Comparison of ENCODE assay signal across 7 mouse cellular contexts in the genomic region with DNA sequence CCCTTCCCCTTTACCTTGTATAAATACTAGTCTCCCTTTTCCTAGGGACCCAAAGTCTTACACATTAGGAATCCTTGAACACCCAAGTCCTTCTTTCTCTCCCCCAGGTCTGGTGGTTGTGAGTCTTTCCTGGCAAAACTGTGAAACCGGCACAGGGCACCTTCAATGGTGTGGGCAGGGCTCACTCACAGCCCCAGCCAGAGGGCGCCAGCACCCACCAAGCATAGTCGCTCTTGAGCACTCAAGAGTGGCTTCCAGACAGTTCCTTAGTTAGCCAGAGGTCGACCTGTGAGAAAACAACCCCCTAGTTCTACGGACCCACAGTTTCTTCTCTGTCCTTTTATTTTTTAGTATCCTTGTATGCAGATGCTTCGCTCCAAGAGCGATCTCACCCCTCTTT. TPM values are rescaled to one million over a fixed set of nuclear protein-coding genes. Genes with fewer than 3 reads are reported as not detected.
DNase-seq lines count a peak whose midpoint lies in the region; ATAC-seq and TF ChIP-seq lines count a peak whose summit lies in the region.

A gene (plus strand): TSS at position 275 of the 400 bp plus-strand sequence.

- peak; percentile 90 for DNase-seq in brain, adult 2 months (ENCODE audit: low read depth, low spot score)
- DNase-seq in embryo, embryonic 9.5 days (ENCODE audit: extremely low spot score) = peak; percentile 58
- peak; percentile 93 for DNase-seq in heart, adult 11 months
- DNase-seq in left cerebral cortex, postnatal 4 days = peak; percentile 64
- DNase-seq in mesoderm, embryonic 11.5 days (ENCODE audit: low read depth, low spot score) = peak; percentile 39
- DNase-seq in skeletal muscle tissue, adult 2 months (ENCODE audit: low read depth, low spot score) = peak; percentile 46

- H3K9ac ChIP-seq in intestine, postnatal 0 days (ENCODE audit: low read depth, low read length) = peak within 1 kb of the TSS; percentile 12; the same call in 1 of the 2 replicates

- TF ChIP-seq CTCF in intestine, postnatal 0 days (IDR thresholded peaks at IDR 0.05; ENCODE audit: low read depth) = peak; percentile 74

- ATAC-seq in intestine, postnatal 0 days = peak; percentile 61; the same call in 1 of the 2 replicates

- H3K27ac ChIP-seq in intestine, postnatal 0 days (ENCODE audit: low read depth, low read length) = no peak within 1 kb of the TSS

- H3K27me3 ChIP-seq in intestine, postnatal 0 days (replicated peaks; ENCODE audit: control insufficient read depth, insufficient read depth, low read length) = peaks cover 10% of the 10 kb centered on the region; the same call in 1 of the 2 replicates

- no peaks in the 10 kb centered on the region for H3K4me1 ChIP-seq in intestine, postnatal 0 days (replicated peaks; ENCODE audit: control insufficient read depth, insufficient read depth, low read length)

- H3K36me3 ChIP-seq in intestine, postnatal 0 days (ENCODE audit: control insufficient read depth, insufficient read depth) = no peaks in the 10 kb centered on the region

- H3K4me2 ChIP-seq in intestine, postnatal 0 days (replicated peaks; ENCODE audit: low read depth) = peak within 1 kb of the TSS; percentile 85

- 3% methylated on average over 7 of the region's 7 CpGs for WGBS in intestine, postnatal 0 days

- no peaks in the 10 kb centered on the region for H3K9me3 ChIP-seq in intestine, postnatal 0 days (ENCODE audit: control insufficient read depth)

- peak within 1 kb of the TSS; percentile 52 for H3K4me3 ChIP-seq in intestine, postnatal 0 days (ENCODE audit: low read depth, low read length)

- intact Hi-C loops in left cerebral cortex, postnatal 4 days (cut with DNase I) = loop anchor here (5.0 to 10.0 kb wide), 2 partner anchors 64 to 104 kb away; no protein-coding TSS in a partner anchor

RNA-seq across cellular contexts. Expression of the gene that starts here (rescaled TPM):
- 1.3 and 1.5 TPM in 2 replicates for polyA plus RNA-seq in intestine, postnatal 0 days (2015; fragmentation: Nextera tagmentation; extraction: Ambion mirVana)
- 10 to 100 TPM; 43.1 to 49.9 TPM for total RNA-seq in left cerebral cortex, postnatal 4 days (2021)

Comparison
In these comparisons a context has a peak if more than half of its experiments do, and no peak if none do; other contexts are left out.
1. DNase-seq: peak in every context shown above with its lines; median percentile 93 in heart, adult 11 months; 90 in brain, adult 2 months; 64 in left cerebral cortex, postnatal 4 days; 58 in embryo, embryonic 9.5 days; 46 in skeletal muscle tissue, adult 2 months; 39 in mesoderm, embryonic 11.5 days.